Mouse (Mus musculus): ENCODE measurements around the gene Dyrk1a.

DNA sequence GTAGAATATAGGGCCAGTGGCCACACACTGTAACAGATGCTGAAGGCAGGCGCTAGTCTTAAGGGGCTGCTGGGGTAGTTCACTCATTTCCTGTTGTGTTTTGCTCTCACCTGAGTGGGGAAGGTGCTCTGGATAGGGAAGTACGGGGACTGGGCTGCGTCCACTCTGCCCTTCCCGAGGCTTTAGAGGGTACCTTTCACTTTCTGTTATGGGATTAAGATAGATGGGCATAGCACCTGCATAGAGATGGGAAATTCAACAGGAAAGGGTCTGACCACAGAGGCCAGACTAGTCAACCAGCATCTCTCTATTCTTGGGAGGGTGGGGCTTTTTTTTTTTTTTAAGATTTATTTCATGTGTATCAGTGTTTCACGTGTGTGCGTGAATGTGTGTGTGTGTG, 19.2 kb downstream of the Dyrk1a start:
- no peak for TF ChIP-seq POLR2A (IDR thresholded peaks at IDR 0.05; ENCODE audit: insufficient read length, low read depth)
- TF ChIP-seq POLR2AphosphoS2 (IDR thresholded peaks at IDR 0.05; ENCODE audit: insufficient read length, low read depth), result no peak
- TF ChIP-seq USF1 (IDR thresholded peaks at IDR 0.05; ENCODE audit: low read depth), result no peak
- no peak for TF ChIP-seq MYOG (IDR thresholded peaks at IDR 0.05; ENCODE audit: control insufficient read depth in 1 of 3, insufficient read depth in 1 of 3, insufficient read length in 2 of 3, low read depth in 2 of 3)
- no peak for TF ChIP-seq E2F4 (IDR thresholded peaks at IDR 0.05; ENCODE audit: insufficient read depth)
